Mouse (Mus musculus): ENCODE results near the gene Mb21d2.

The Mb21d2 gene

GRCm38 (mm10) chr16:28905567-28906289 is 23.7 kb downstream of the Mb21d2 start:
- in situ Hi-C loops (cut with MboI; ENCODE audit: low pct_unique_long_range_greater_than_20kb in 1 of 2, low sequenced_read_pairs in 2 of 2, unreplicated experiment in 1 of 2) = no loop called here

GRCm38 (mm10) chr16:28902620-28903565 is 26.6 kb downstream of the Mb21d2 start:
- in situ Hi-C loops (cut with MboI; ENCODE audit: low pct_unique_long_range_greater_than_20kb in 1 of 2, low sequenced_read_pairs in 2 of 2, unreplicated experiment in 1 of 2) = no loop called here

GRCm38 (mm10) chr16:28899161-28899540 is 30.3 kb downstream of the Mb21d2 start:
- in situ Hi-C loops (cut with MboI; ENCODE audit: low pct_unique_long_range_greater_than_20kb in 1 of 2, low sequenced_read_pairs in 2 of 2, unreplicated experiment in 1 of 2) = no loop called here

GRCm38 (mm10) chr16:28898509-28899160 is 30.8 kb downstream of the Mb21d2 start:
- in situ Hi-C loops (cut with MboI; ENCODE audit: low pct_unique_long_range_greater_than_20kb in 1 of 2, low sequenced_read_pairs in 2 of 2, unreplicated experiment in 1 of 2) = no loop called here

GRCm38 (mm10) chr16:28896571-28896970 is 32.9 kb downstream of the Mb21d2 start:
- in situ Hi-C loops (cut with MboI; ENCODE audit: low pct_unique_long_range_greater_than_20kb in 1 of 2, low sequenced_read_pairs in 2 of 2, unreplicated experiment in 1 of 2) = no loop called here

GRCm38 (mm10) chr16:28894872-28895271 is 34.6 kb downstream of the Mb21d2 start:
- in situ Hi-C loops (cut with MboI; ENCODE audit: low pct_unique_long_range_greater_than_20kb in 1 of 2, low sequenced_read_pairs in 2 of 2, unreplicated experiment in 1 of 2) = no loop called here

GRCm38 (mm10) chr16:28893266-28893665 is 36.2 kb downstream of the Mb21d2 start:
- in situ Hi-C loops (cut with MboI; ENCODE audit: low pct_unique_long_range_greater_than_20kb in 1 of 2, low sequenced_read_pairs in 2 of 2, unreplicated experiment in 1 of 2) = no loop called here

- in situ Hi-C loops (cut with MboI; ENCODE audit: low pct_unique_long_range_greater_than_20kb in 1 of 2, low sequenced_read_pairs in 2 of 2, unreplicated experiment in 1 of 2) = no loop called here
Measured at GRCm38 (mm10) chr16:28886201-28886745, 43.2 kb downstream of the Mb21d2 start.

- in situ Hi-C loops (cut with MboI; ENCODE audit: low pct_unique_long_range_greater_than_20kb in 1 of 2, low sequenced_read_pairs in 2 of 2, unreplicated experiment in 1 of 2) = no loop called here
Measured at GRCm38 (mm10) chr16:28885474-28885873, 44.0 kb downstream of the Mb21d2 start.

GRCm38 (mm10) chr16:28884661-28885060 is 44.8 kb downstream of the Mb21d2 start:
- in situ Hi-C loops (cut with MboI; ENCODE audit: low pct_unique_long_range_greater_than_20kb in 1 of 2, low sequenced_read_pairs in 2 of 2, unreplicated experiment in 1 of 2) = no loop called here

- in situ Hi-C loops (cut with MboI; ENCODE audit: low pct_unique_long_range_greater_than_20kb in 1 of 2, low sequenced_read_pairs in 2 of 2, unreplicated experiment in 1 of 2) = no loop called here
Measured at GRCm38 (mm10) chr16:28883649-28884048, 45.8 kb downstream of the Mb21d2 start.

- in situ Hi-C loops (cut with MboI; ENCODE audit: low pct_unique_long_range_greater_than_20kb in 1 of 2, low sequenced_read_pairs in 2 of 2, unreplicated experiment in 1 of 2) = no loop called here
Measured at GRCm38 (mm10) chr16:28882687-28883428, 46.6 kb downstream of the Mb21d2 start.

- in situ Hi-C loops (cut with MboI; ENCODE audit: low pct_unique_long_range_greater_than_20kb in 1 of 2, low sequenced_read_pairs in 2 of 2, unreplicated experiment in 1 of 2) = no loop called here
Measured at GRCm38 (mm10) chr16:28881787-28882186, 47.7 kb downstream of the Mb21d2 start.

- in situ Hi-C loops (cut with MboI; ENCODE audit: low pct_unique_long_range_greater_than_20kb in 1 of 2, low sequenced_read_pairs in 2 of 2, unreplicated experiment in 1 of 2) = no loop called here
Measured at GRCm38 (mm10) chr16:28880756-28881155, 48.7 kb downstream of the Mb21d2 start.

- in situ Hi-C loops (cut with MboI; ENCODE audit: low pct_unique_long_range_greater_than_20kb in 1 of 2, low sequenced_read_pairs in 2 of 2, unreplicated experiment in 1 of 2) = no loop called here
Measured at GRCm38 (mm10) chr16:28880307-28880681, 49.2 kb downstream of the Mb21d2 start.

GRCm38 (mm10) chr16:28879636-28880306 is 49.7 kb downstream of the Mb21d2 start:
- in situ Hi-C loops (cut with MboI; ENCODE audit: low pct_unique_long_range_greater_than_20kb in 1 of 2, low sequenced_read_pairs in 2 of 2, unreplicated experiment in 1 of 2) = no loop called here

- in situ Hi-C loops (cut with MboI; ENCODE audit: low pct_unique_long_range_greater_than_20kb in 1 of 2, low sequenced_read_pairs in 2 of 2, unreplicated experiment in 1 of 2) = no loop called here
Measured at GRCm38 (mm10) chr16:28877162-28877662, 52.3 kb downstream of the Mb21d2 start.
